Mouse (Mus musculus): Measurements from ENCODE around the gene Iqcf6. TPM values are rescaled to one million over a fixed set of nuclear protein-coding genes. Genes with fewer than 3 reads are reported as not detected.

Gene Iqcf6
- total and polyA plus RNA-seq, 3 experiments = not detected

DNA sequence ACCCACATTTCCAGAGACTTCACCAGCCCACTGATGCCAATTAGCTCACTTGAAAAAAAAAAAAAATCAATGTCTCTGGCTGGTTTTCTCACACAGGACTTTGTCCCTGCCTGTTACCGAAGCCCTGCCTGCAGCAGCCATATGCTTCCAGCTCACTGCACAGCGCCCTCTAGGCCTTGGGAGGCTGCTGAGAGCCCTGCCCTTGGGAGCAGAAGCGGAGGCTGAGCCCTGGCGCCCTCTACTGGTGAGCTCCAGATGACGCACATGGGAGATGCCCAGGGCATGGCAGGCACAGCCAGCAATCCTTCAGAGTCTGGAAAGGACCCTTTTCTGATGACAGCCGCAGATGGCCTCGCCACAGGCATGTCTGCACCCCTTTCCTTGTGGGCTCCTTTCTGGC, 16.7 kb downstream of the Iqcf6 start:
- Histone ChIP-seq H3K79me2 (ENCODE audit: control insufficient read depth, insufficient read depth, low read length, poor library complexity) (no peaks in the 10 kb centered on the region), H3K4me1 (ENCODE audit: control insufficient read depth in 1 of 2, insufficient read depth in 2 of 2, low read length in 2 of 2) (no peaks in the 10 kb centered on the region), H3K27ac (ENCODE audit: control insufficient read depth, low read depth, low read length) (no peak overlapping the region), H3K36me3 (ENCODE audit: control insufficient read depth in 1 of 2, insufficient read depth in 2 of 2, low read length in 2 of 2) (no peaks in the 10 kb centered on the region), H3K9me3 (replicated peaks; ENCODE audit: insufficient read depth, low read length) (no peaks in the 10 kb centered on the region), H3K9ac (ENCODE audit: control insufficient read depth, low read depth, low read length, poor library complexity, severe bottlenecking) (no peak overlapping the region), H3K27me3 (ENCODE audit: control insufficient read depth in 1 of 2, insufficient read depth in 2 of 2, low read length in 2 of 2) (peaks cover 5 to 6% of the 10 kb centered on the region in 2 experiments; a peak in 3 of 4 replicates), H3K4me3 (ENCODE audit: control insufficient read depth in 1 of 2, insufficient read depth in 1 of 2, low read depth in 2 of 2, low read length in 2 of 2) (no peak overlapping the region)
- TF ChIP-seq BHLHE40 (IDR thresholded peaks at IDR 0.05; ENCODE audit: borderline replicate concordance, low read depth, low read length) = no peak
- no peak for TF ChIP-seq MEF2A (IDR thresholded peaks at IDR 0.05; ENCODE audit: extremely low read depth, insufficient replicate concordance, low read depth, low read length, poor library complexity, severe bottlenecking)
- no peak for TF ChIP-seq ZKSCAN1 (IDR thresholded peaks at IDR 0.05; ENCODE audit: low read depth, low read length)
- TF ChIP-seq MAFK (IDR thresholded peaks at IDR 0.05; ENCODE audit: borderline replicate concordance, low read depth, low read length) = no peak
- no peak for TF ChIP-seq KAT2A (conservative IDR thresholded peaks at IDR 0.05; ENCODE audit: low read depth, low read length)
- peak; percentile 74 for TF ChIP-seq SMC3 (IDR thresholded peaks at IDR 0.05; ENCODE audit: low read depth, low read length)
- no peak for TF ChIP-seq SIN3A (IDR thresholded peaks at IDR 0.05; ENCODE audit: low read length)
- TF ChIP-seq USF2 (IDR thresholded peaks at IDR 0.05; ENCODE audit: borderline replicate concordance in 1 of 2, insufficient read depth in 1 of 2, low read depth in 1 of 2, low read length in 2 of 2) = no peak
- peak in 2 of 3 experiments; percentile 97 to 100 for TF ChIP-seq CTCF (IDR thresholded peaks at IDR 0.05 in 2 of 3, conservative IDR thresholded peaks at IDR 0.05 in 1 of 3; ENCODE audit: control insufficient read depth in 1 of 3, insufficient read depth in 1 of 3, low read depth in 2 of 3, low read length in 3 of 3, poor library complexity in 1 of 3, severe bottlenecking in 1 of 3)
- peak; percentile 47 for TF ChIP-seq ZNF384 (IDR thresholded peaks at IDR 0.05; ENCODE audit: low read depth, low read length)
- no peak for TF ChIP-seq NELFE (IDR thresholded peaks at IDR 0.05; ENCODE audit: low read depth, low read length)
- peak; percentile 52; the same call in 1 of the 2 replicates for TF ChIP-seq HCFC1 (IDR thresholded peaks at IDR 0.05; ENCODE audit: low read depth, low read length)
- TF ChIP-seq UBTF (IDR thresholded peaks at IDR 0.05; ENCODE audit: borderline replicate concordance, insufficient read depth, low read depth, low read length) = no peak
- TF ChIP-seq MXI1 (IDR thresholded peaks at IDR 0.05; ENCODE audit: low read depth, low read length) = no peak; the same call in 1 of the 2 replicates
- TF ChIP-seq GATA1 (IDR thresholded peaks at IDR 0.05; ENCODE audit: low read depth, low read length) = no peak
- no peak for TF ChIP-seq ETS1 (IDR thresholded peaks at IDR 0.05; ENCODE audit: low read depth, low read length)
- TF ChIP-seq MYC (IDR thresholded peaks at IDR 0.05; ENCODE audit: low read depth, low read length) = peak; percentile 76
- no peak for TF ChIP-seq TBP (IDR thresholded peaks at IDR 0.05; ENCODE audit: low read depth, low read length)
- TF ChIP-seq ZC3H11A (IDR thresholded peaks at IDR 0.05; ENCODE audit: low read depth, low read length) = peak; percentile 19; the same call in 1 of the 2 replicates
- no peak for TF ChIP-seq POLR2AphosphoS5 (IDR thresholded peaks at IDR 0.05; ENCODE audit: borderline replicate concordance, low read depth, low read length)
- TF ChIP-seq CHD1 (IDR thresholded peaks at IDR 0.05; ENCODE audit: low read depth, low read length) = no peak
- TF ChIP-seq MAX (IDR thresholded peaks at IDR 0.05; ENCODE audit: low read length) = peak; percentile 53
- peak; percentile 66 for TF ChIP-seq RAD21 (IDR thresholded peaks at IDR 0.05; ENCODE audit: low read depth, low read length)
- no peak for TF ChIP-seq POLR2A (IDR thresholded peaks at IDR 0.05; ENCODE audit: control insufficient read depth in 1 of 2, insufficient read depth in 1 of 2, low read depth in 1 of 2, low read length in 2 of 2, poor library complexity in 1 of 2)
- TF ChIP-seq RCOR1 (IDR thresholded peaks at IDR 0.05; ENCODE audit: low read depth, low read length) = no peak
- DNase-seq (ENCODE audit: low read depth, low spot score) = peak; percentile 88

Measured in MEL (cell line).